In the genomic region with DNA sequence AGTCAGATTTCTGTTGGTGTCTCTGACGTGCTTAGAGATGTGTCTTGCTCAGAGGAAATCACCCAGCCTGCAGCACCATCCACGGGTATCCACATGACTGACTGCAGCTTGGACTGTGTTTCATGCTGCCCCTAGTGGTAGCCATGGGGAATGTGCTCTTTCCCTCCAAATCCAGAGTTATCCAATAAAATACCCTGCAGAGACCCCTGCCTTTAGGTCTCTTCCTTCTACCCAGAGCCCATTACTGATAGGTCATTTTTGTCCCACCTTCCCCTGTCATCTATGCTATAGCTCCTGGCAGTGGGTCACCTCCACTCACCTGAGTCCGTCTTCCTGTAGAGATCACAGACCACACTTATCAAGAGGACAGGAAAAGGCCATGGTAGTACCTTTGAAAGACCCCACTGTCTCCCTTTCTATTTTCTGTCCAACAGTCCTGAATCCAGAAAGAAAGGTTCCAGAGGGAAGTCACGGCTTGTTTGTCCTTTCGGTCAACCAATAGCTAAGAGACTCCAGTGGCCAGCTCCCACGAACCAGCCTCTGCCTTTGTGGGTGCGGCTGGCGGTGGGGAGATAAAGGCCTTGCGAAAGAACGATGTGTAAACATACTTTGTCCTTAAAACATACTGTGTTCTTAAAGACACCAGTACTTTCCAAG, we compare ENCODE assay signal across 9 mouse cellular contexts. TPM values are rescaled to one million over a fixed set of nuclear protein-coding genes. Genes with fewer than 3 reads are reported as not detected.
A peak's percentile ranks its signal among the peaks of the same experiment; 100 is the strongest.
DNase-seq lines count a peak whose midpoint lies in the region; ATAC-seq and TF ChIP-seq lines count a peak whose summit lies in the region.
"Had no signal": no experiment of that assay in that cellular context is flagged by ENCODE, and none has a peak within 500 bp of the region (broad histone marks: within the 10 kb centered on the region; RNA-seq: fewer than 3 reads in every experiment).

No protein-coding gene starts in this region.

- in situ Hi-C loops in CH12.LX (cut with MboI; ENCODE audit: low pct_ligation_motif_present, low pct_unique_long_range_greater_than_20kb, low sequenced_read_pairs) = no loop called here

- no peak overlapping the region for H3K4me2 ChIP-seq in CH12.LX (ENCODE audit: insufficient read depth, low read depth, poor library complexity, severe bottlenecking)
- peak overlapping the region; percentile 32 for H3K4me2 ChIP-seq in lung, embryonic 16.5 days (ENCODE audit: low read depth, low read length)

- H3K9me3 ChIP-seq in CH12.LX (replicated peaks; ENCODE audit: low read length) = no peaks in the 10 kb centered on the region
- no peaks in the 10 kb centered on the region for H3K9me3 ChIP-seq in heart, embryonic 10.5 days
- H3K9me3 ChIP-seq in lung, embryonic 16.5 days (ENCODE audit: control insufficient read depth, low read length) = no peaks in the 10 kb centered on the region

- no peak for TF ChIP-seq EP300 in CH12.LX (IDR thresholded peaks at IDR 0.05; ENCODE audit: low read length)

- H3K9ac ChIP-seq in CH12.LX (ENCODE audit: insufficient read depth, low read depth) = no peak overlapping the region
- no peak overlapping the region for H3K9ac ChIP-seq in lung, embryonic 16.5 days (ENCODE audit: low read length)

- no peaks in the 10 kb centered on the region for H3K36me3 ChIP-seq in CH12.LX (replicated peaks in 1 of 2; ENCODE audit: control insufficient read depth in 1 of 2, insufficient read depth in 1 of 2, low read length in 1 of 2)
- H3K36me3 ChIP-seq in heart, embryonic 10.5 days = peaks cover 81% of the 10 kb centered on the region
- peaks cover 32% of the 10 kb centered on the region for H3K36me3 ChIP-seq in lung, embryonic 16.5 days (ENCODE audit: control insufficient read depth, insufficient read depth, low read length)

- no peak for TF ChIP-seq POLR2A in CH12.LX (IDR thresholded peaks at IDR 0.05; ENCODE audit: low read depth, low read length)
- no peak for TF ChIP-seq POLR2A in cortical plate, adult 2 months (IDR thresholded peaks at IDR 0.05; ENCODE audit: extremely low read depth, insufficient read depth, low read length)

- TF ChIP-seq RAD21 in CH12.LX (IDR thresholded peaks at IDR 0.05; ENCODE audit: low read depth, low read length) = peak; percentile 44

- WGBS in heart, embryonic 10.5 days = 35% methylated on average over 10 of the region's 10 CpGs
- WGBS in lung, embryonic 16.5 days = 17% methylated on average over 10 of the region's 10 CpGs

- peak; percentile 71 to 85 for TF ChIP-seq CTCF in CH12.LX (conservative IDR thresholded peaks at IDR 0.05 in 1 of 2, IDR thresholded peaks at IDR 0.05 in 1 of 2; ENCODE audit: low read depth in 2 of 2, low read length in 2 of 2)
- peak; percentile 84 for TF ChIP-seq CTCF in cortical plate, adult 2 months (IDR thresholded peaks at IDR 0.05; ENCODE audit: extremely low read depth, insufficient read depth, low read length)

- H3K27ac ChIP-seq in CH12.LX (ENCODE audit: insufficient read depth, low read depth) = no peak overlapping the region
- H3K27ac ChIP-seq in cortical plate, adult 2 months (ENCODE audit: insufficient read depth, low read length) = no peak overlapping the region
- peak overlapping the region; percentile 37; the same call in 1 of the 2 replicates for H3K27ac ChIP-seq in heart, embryonic 10.5 days
- H3K27ac ChIP-seq in lung, embryonic 16.5 days (ENCODE audit: low read length) = peak overlapping the region; percentile 92
- H3K27ac ChIP-seq: macrophage had no signal

- peak; percentile 62 for ATAC-seq in lung, embryonic 16.5 days (ENCODE audit: low read depth)

- no peak overlapping the region for H3K4me3 ChIP-seq in CH12.LX (replicated peaks in 1 of 3; ENCODE audit: low read depth in 2 of 3, low read length in 2 of 3, poor library complexity in 1 of 3)
- H3K4me3 ChIP-seq in cortical plate, adult 2 months (ENCODE audit: insufficient read depth, low read length) = no peak overlapping the region
- H3K4me3 ChIP-seq in heart, embryonic 10.5 days = no peak overlapping the region
- H3K4me3 ChIP-seq in lung, embryonic 16.5 days (ENCODE audit: low read length) = no peak overlapping the region

- H3K79me2 ChIP-seq in CH12.LX (replicated peaks; ENCODE audit: control insufficient read depth, extremely low read depth, insufficient read depth, poor library complexity, severe bottlenecking) = no peaks in the 10 kb centered on the region

- peaks cover 4 to 44% of the 10 kb centered on the region in 2 experiments for H3K4me1 ChIP-seq in CH12.LX (ENCODE audit: control insufficient read depth in 1 of 2, insufficient read depth in 2 of 2)
- H3K4me1 ChIP-seq in cortical plate, adult 2 months (ENCODE audit: control insufficient read depth, insufficient read depth, low read length) = no peaks in the 10 kb centered on the region
- peaks cover 19% of the 10 kb centered on the region for H3K4me1 ChIP-seq in heart, embryonic 10.5 days
- H3K4me1 ChIP-seq in lung, embryonic 16.5 days (replicated peaks; ENCODE audit: control insufficient read depth, insufficient read depth, low read length) = peaks cover 61% of the 10 kb centered on the region

- H3K27me3 ChIP-seq in CH12.LX (replicated peaks) = peaks cover 2% of the 10 kb centered on the region
- no peaks in the 10 kb centered on the region for H3K27me3 ChIP-seq in heart, embryonic 10.5 days (ENCODE audit: insufficient read depth, poor library complexity, severe bottlenecking)
- H3K27me3 ChIP-seq in lung, embryonic 16.5 days (ENCODE audit: control insufficient read depth, insufficient read depth, low read depth, low read length) = no peaks in the 10 kb centered on the region

- dilution Hi-C loops in CH12.LX (cut with MboI; ENCODE audit: extremely low pct_ligation_motif_present, extremely low pct_unique_long_range_greater_than_20kb, low sequenced_read_pairs) = no loop called here

- peak; percentile 61 to 86 for DNase-seq in adrenal gland, adult (ENCODE audit: inconsistent age in 2 of 2, low spot score in 1 of 2)
- DNase-seq in adrenal gland, adult 8-10 months = no peak
- DNase-seq in CH12.LX (ENCODE audit: extremely low read depth) = peak; percentile 45
- DNase-seq in heart, embryonic 10.5 days (ENCODE audit: low spot score) = peak; percentile 83
- DNase-seq in kidney, postnatal 14 days = peak; percentile 62
- DNase-seq in retina, embryonic 14.5 days (ENCODE audit: low spot score) = peak; percentile 81

TF ChIP-seq in CH12.LX, 34 proteins besides CTCF, POLR2A, EP300 and RAD21 (continues in another document):
- no peak for TF ChIP-seq ZC3H11A (IDR thresholded peaks at IDR 0.05; ENCODE audit: low read depth, low read length)
- TF ChIP-seq USF2 (conservative IDR thresholded peaks at IDR 0.05; ENCODE audit: low read depth, low read length) = no peak
- TF ChIP-seq ZKSCAN1 (IDR thresholded peaks at IDR 0.05; ENCODE audit: borderline replicate concordance, low read depth, low read length) = no peak
- TF ChIP-seq MAX (IDR thresholded peaks at IDR 0.05; ENCODE audit: low read length) = peak; percentile 58; the same call in 1 of the 2 replicates
- TF ChIP-seq SMC3 (IDR thresholded peaks at IDR 0.05; ENCODE audit: low read depth, low read length) = peak; percentile 27; the same call in 1 of the 2 replicates
- no peak for TF ChIP-seq SIN3A (IDR thresholded peaks at IDR 0.05; ENCODE audit: low read length)
- TF ChIP-seq JUN (IDR thresholded peaks at IDR 0.05; ENCODE audit: insufficient read depth, low read depth, low read length) = no peak
- no peak for TF ChIP-seq MEF2A (IDR thresholded peaks at IDR 0.05; ENCODE audit: borderline replicate concordance, low read depth, low read length)
- no peak for TF ChIP-seq HCFC1 (IDR thresholded peaks at IDR 0.05; ENCODE audit: low read depth, low read length)
- no peak for TF ChIP-seq MAFK (IDR thresholded peaks at IDR 0.05; ENCODE audit: insufficient replicate concordance, low read length)
- peak; percentile 46; the same call in 1 of the 2 replicates for TF ChIP-seq MYC (IDR thresholded peaks at IDR 0.05; ENCODE audit: low read depth, low read length)
- no peak for TF ChIP-seq MAZ (IDR thresholded peaks at IDR 0.05; ENCODE audit: low read depth, low read length)
- no peak for TF ChIP-seq CHD2 (IDR thresholded peaks at IDR 0.05; ENCODE audit: low read length)

RNA-seq across cellular contexts. Expression of gene Fads3, which starts 18.7 kb away (rescaled TPM):
- total RNA-seq in adrenal gland, adult 8-10 months (2022) = 10 to 100 TPM in 3 of 4 experiments, 1 to 10 TPM in 1; 9.9 to 55.1 (median 22.0) TPM
- total RNA-seq in CH12.LX (2012; rRNA removed) (0.50 and 1.1 TPM in 2 replicates), CH12.LX (2014; rRNA removed) (not detected in 2 replicates)
- polyA plus RNA-seq in CH12.LX (2012; ENCODE audit: insufficient read length, low read depth) = 0.26 and 0.29 TPM in 2 replicates
- polyA plus RNA-seq in cortical plate, adult 2 months (2012; rRNA removed) = 44.5 and 44.6 TPM in 2 replicates
- polyA plus RNA-seq in heart, embryonic 10.5 days (2016; fragmentation: Nextera tagmentation; extraction: Ambion mirVana) = 16.5 and 19.0 TPM in 2 replicates
- polyA plus RNA-seq in lung, embryonic 16.5 days (2015; fragmentation: Nextera tagmentation; extraction: Ambion mirVana) = 72.0 and 76.0 TPM in 2 replicates

RNA-seq across cellular contexts. Expression of gene Fads2, which starts 41.5 kb away (rescaled TPM):
- total RNA-seq in adrenal gland, adult 8-10 months (2022) = 1,000 to 10,000 TPM; 1,620 to 2,476 (median 1,986) TPM
- total RNA-seq in CH12.LX (2012; rRNA removed) (5.9 and 8.1 TPM in 2 replicates), CH12.LX (2014; rRNA removed) (1.00 and 1.7 TPM in 2 replicates)
- 1.7 and 1.8 TPM in 2 replicates for polyA plus RNA-seq in CH12.LX (2012; ENCODE audit: insufficient read length, low read depth)
- polyA plus RNA-seq in cortical plate, adult 2 months (2012; rRNA removed) = 159 and 163 TPM in 2 replicates
- polyA plus RNA-seq in heart, embryonic 10.5 days (2016; fragmentation: Nextera tagmentation; extraction: Ambion mirVana) = 72.7 and 87.6 TPM in 2 replicates
- polyA plus RNA-seq in lung, embryonic 16.5 days (2015; fragmentation: Nextera tagmentation; extraction: Ambion mirVana) = 67.5 and 74.5 TPM in 2 replicates

RNA-seq across cellular contexts. Expression of gene Rab3il1, which starts 58.6 kb away (rescaled TPM):
- 10 to 100 TPM in 2 of 4 experiments, 1 to 10 TPM in 2; 6.5 to 13.3 (median 9.5) TPM for total RNA-seq in adrenal gland, adult 8-10 months (2022)
- total RNA-seq in CH12.LX (2012; rRNA removed) = 0.04 TPM in 1 of 2 replicates, not detected in the other
- total RNA-seq in CH12.LX (2014; rRNA removed) = not detected in 2 replicates
- not detected in 2 replicates for polyA plus RNA-seq in CH12.LX (2012; ENCODE audit: insufficient read length, low read depth)
- 12.9 and 13.6 TPM in 2 replicates for polyA plus RNA-seq in cortical plate, adult 2 months (2012; rRNA removed)
- polyA plus RNA-seq in heart, embryonic 10.5 days (2016; fragmentation: Nextera tagmentation; extraction: Ambion mirVana) = 51.5 and 57.6 TPM in 2 replicates
- 30.3 and 33.0 TPM in 2 replicates for polyA plus RNA-seq in lung, embryonic 16.5 days (2015; fragmentation: Nextera tagmentation; extraction: Ambion mirVana)

RNA-seq across cellular contexts. Expression of gene Best1, which starts 58.6 kb away (rescaled TPM):
- 1 to 10 TPM in 1 of 4 experiments, under 1 TPM in 3; 0.15 to 1.0 (median 0.44) TPM for total RNA-seq in adrenal gland, adult 8-10 months (2022)
- total RNA-seq in CH12.LX (2012; rRNA removed) (0.13 TPM in 1 of 2 replicates, not detected in the other), CH12.LX (2014; rRNA removed) (not detected in 2 replicates)
- not detected in 2 replicates for polyA plus RNA-seq in CH12.LX (2012; ENCODE audit: insufficient read length, low read depth)
- polyA plus RNA-seq in cortical plate, adult 2 months (2012; rRNA removed) = 0.98 and 1.1 TPM in 2 replicates
- polyA plus RNA-seq in heart, embryonic 10.5 days (2016; fragmentation: Nextera tagmentation; extraction: Ambion mirVana) = 0.73 and 0.95 TPM in 2 replicates
- 1.1 and 1.4 TPM in 2 replicates for polyA plus RNA-seq in lung, embryonic 16.5 days (2015; fragmentation: Nextera tagmentation; extraction: Ambion mirVana)

Comparison
In these comparisons a context has a peak if more than half of its experiments do, and no peak if none do; other contexts are left out.
1. H3K27ac ChIP-seq: peak in heart, embryonic 10.5 days (single experiment) and lung, embryonic 16.5 days (single experiment); none in CH12.LX (single experiment) and cortical plate, adult 2 months (single experiment).
2. RNA of gene Fads3, which starts 18.7 kb away (polyA plus RNA-seq): 72.0 to 76.0 TPM in lung, embryonic 16.5 days, 44.5 to 44.6 TPM in cortical plate, adult 2 months and 16.5 to 19.0 TPM in heart, embryonic 10.5 days; 0.26 to 0.29 TPM in CH12.LX; every median in the first group is over 10 times any median in the second.
3. RNA of gene Fads2, which starts 41.5 kb away (polyA plus RNA-seq): 159 to 163 TPM in cortical plate, adult 2 months, 72.7 to 87.6 TPM in heart, embryonic 10.5 days and 67.5 to 74.5 TPM in lung, embryonic 16.5 days; 1.7 to 1.8 TPM in CH12.LX; every median in the first group is over 10 times any median in the second.
4. RNA of gene Rab3il1, which starts 58.6 kb away (polyA plus RNA-seq): 51.5 to 57.6 TPM in heart, embryonic 10.5 days, 30.3 to 33.0 TPM in lung, embryonic 16.5 days and 12.9 to 13.6 TPM in cortical plate, adult 2 months; not detected in CH12.LX; every median in the first group is over 10 times any median in the second.